Comparison of ENCODE assay signal across 13 mouse cellular contexts in the genomic region with DNA sequence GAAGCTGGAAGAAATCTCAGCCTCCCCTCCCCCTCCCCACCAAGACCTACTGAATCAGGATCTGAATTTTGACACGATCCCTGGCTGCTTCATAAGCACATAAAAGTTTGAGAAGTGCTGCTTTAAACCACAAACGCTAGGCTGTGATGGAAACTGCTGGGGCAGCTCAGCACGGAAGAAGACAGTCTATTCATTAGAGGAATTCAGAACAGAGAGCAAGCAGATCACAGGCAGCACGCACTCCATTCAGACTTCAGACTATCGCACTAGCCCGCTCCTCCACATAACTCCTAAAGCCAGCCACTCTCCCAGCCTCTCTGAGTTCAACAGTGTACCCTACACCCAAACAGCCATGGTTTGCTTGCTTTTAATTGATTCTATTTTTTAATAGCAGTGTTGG. TPM values are rescaled to one million over a fixed set of nuclear protein-coding genes. Genes with fewer than 3 reads are reported as not detected.
A peak's percentile ranks its signal among the peaks of the same experiment; 100 is the strongest.
DNase-seq lines count a peak whose midpoint lies in the region; ATAC-seq and TF ChIP-seq lines count a peak whose summit lies in the region.
"Had no signal": no experiment of that assay in that cellular context is flagged by ENCODE, and none has a peak within 500 bp of the region (broad histone marks: within the 10 kb centered on the region; RNA-seq: fewer than 3 reads in every experiment).

No protein-coding gene starts in this region.

- H3K4me2 ChIP-seq in heart, embryonic 11.5 days, result no peak overlapping the region
- H3K4me2 ChIP-seq in midbrain, embryonic 11.5 days, result peak overlapping the region; percentile 22; the same call in 1 of the 2 replicates
- H3K4me2 ChIP-seq: hindbrain, embryonic 15.5 days; stomach, embryonic 15.5 days had no signal

- no peak for ATAC-seq in heart, embryonic 11.5 days (replicated peaks; ENCODE audit: insufficient number of reproducible peaks, low FRiP score, low TSS enrichment)
- ATAC-seq in midbrain, embryonic 11.5 days (ENCODE audit: low FRiP score), result no peak

- 0 out of 2 replicates have a peak overlapping the region, but pooled peaks have one; percentile 35 for H3K27ac ChIP-seq in heart, embryonic 11.5 days (ENCODE audit: low read depth, low read length)
- H3K27ac ChIP-seq in layer of hippocampus, adult 2 months, result peak overlapping the region; percentile 77
- no peak overlapping the region for H3K27ac ChIP-seq in midbrain, embryonic 11.5 days (ENCODE audit: low read depth, low read length)
- H3K27ac ChIP-seq: hindbrain, embryonic 15.5 days; stomach, embryonic 15.5 days had no signal

- DNase-seq in heart, adult 18-20 months, result no peak
- no peak for DNase-seq in layer of hippocampus, adult 2 months (ENCODE audit: low spot score in 2 of 2)
- DNase-seq in layer of hippocampus, postnatal 10 days (ENCODE audit: low spot score in 2 of 2), result no peak
- peak; percentile 45 for DNase-seq in brain, adult 2 months (ENCODE audit: low read depth, low spot score)
- DNase-seq in midbrain, embryonic 11.5 days (ENCODE audit: low spot score, missing footprints), result peak; percentile 92
- DNase-seq in liver, result no peak
- DNase-seq in layer of hippocampus, adult 9-11 months, result no peak
- DNase-seq: cerebellum, postnatal 36 days; lung, postnatal 36 days had no signal

- peaks cover 24% of the 10 kb centered on the region for H3K4me1 ChIP-seq in heart, embryonic 11.5 days (ENCODE audit: control insufficient read depth, insufficient read depth, low read length)
- peaks cover 27% of the 10 kb centered on the region for H3K4me1 ChIP-seq in midbrain, embryonic 11.5 days (ENCODE audit: control insufficient read depth, insufficient read depth, low read length)

- WGBS in heart, embryonic 11.5 days (ENCODE audit: insufficient replicate concordance), result 53% methylated on average over 6 of the region's 6 CpGs
- WGBS in midbrain, embryonic 11.5 days, result 14% methylated on average over 6 of the region's 6 CpGs

- H3K27me3 ChIP-seq in heart, embryonic 11.5 days (ENCODE audit: control insufficient read depth, insufficient read depth, low read length), result no peaks in the 10 kb centered on the region
- H3K27me3 ChIP-seq in midbrain, embryonic 11.5 days (ENCODE audit: control insufficient read depth, insufficient read depth, low read length), result no peaks in the 10 kb centered on the region
- H3K27me3 ChIP-seq: CH12.LX; hindbrain, embryonic 15.5 days; stomach, embryonic 15.5 days had no signal

- H3K4me3 ChIP-seq in heart, embryonic 11.5 days (ENCODE audit: low read depth, low read length), result no peak overlapping the region
- no peak overlapping the region for H3K4me3 ChIP-seq in layer of hippocampus, adult 2 months
- no peak overlapping the region for H3K4me3 ChIP-seq in midbrain, embryonic 11.5 days (ENCODE audit: low read depth, low read length)
- H3K4me3 ChIP-seq: hindbrain, embryonic 15.5 days; stomach, embryonic 15.5 days had no signal

- TF ChIP-seq CTCF in layer of hippocampus, adult 2 months (conservative IDR thresholded peaks at IDR 0.05), result no peak

- no peaks in the 10 kb centered on the region for H3K9me3 ChIP-seq in heart, embryonic 11.5 days (replicated peaks; ENCODE audit: control insufficient read depth, low read length)
- H3K9me3 ChIP-seq in midbrain, embryonic 11.5 days (ENCODE audit: control insufficient read depth, low read length), result no peaks in the 10 kb centered on the region
- H3K9me3 ChIP-seq: hindbrain, embryonic 15.5 days; stomach, embryonic 15.5 days had no signal

- H3K9ac ChIP-seq in heart, embryonic 11.5 days (ENCODE audit: low read depth, low read length), result no peak overlapping the region
- no peak overlapping the region for H3K9ac ChIP-seq in midbrain, embryonic 11.5 days (ENCODE audit: low read length)
- H3K9ac ChIP-seq: hindbrain, embryonic 15.5 days; stomach, embryonic 15.5 days had no signal

- H3K36me3 ChIP-seq in heart, embryonic 11.5 days (ENCODE audit: control insufficient read depth, insufficient read depth, low read length), result peaks cover 13% of the 10 kb centered on the region
- peaks cover 10% of the 10 kb centered on the region for H3K36me3 ChIP-seq in midbrain, embryonic 11.5 days (ENCODE audit: control insufficient read depth, insufficient read depth, low read length)

RNA-seq across cellular contexts. Expression of a gene that starts 18.2 kb away (rescaled TPM):
- polyA plus RNA-seq in heart, embryonic 11.5 days (2014; fragmentation: Nextera tagmentation; extraction: Ambion mirVana), result 61.8 and 65.6 TPM in 2 replicates
- 10 to 100 TPM; 43.8 to 47.7 TPM for total RNA-seq in heart, adult 18-20 months (2021)
- 100 to 1,000 TPM; 216 to 229 TPM for total RNA-seq in layer of hippocampus, adult 2 months (2021)
- 100 to 1,000 TPM; 201 to 207 TPM for total RNA-seq in layer of hippocampus, postnatal 10 days (2021)
- 35.9 and 39.5 TPM in 2 replicates for polyA plus RNA-seq in midbrain, embryonic 11.5 days (2014; fragmentation: Nextera tagmentation; extraction: Ambion mirVana)

RNA-seq across cellular contexts. Expression of a gene that starts 41.3 kb away (rescaled TPM):
- polyA plus RNA-seq in heart, embryonic 11.5 days (2014; fragmentation: Nextera tagmentation; extraction: Ambion mirVana), result 18.7 and 19.1 TPM in 2 replicates
- 1 to 10 TPM; 6.4 to 8.3 TPM for total RNA-seq in heart, adult 18-20 months (2021)
- 10 to 100 TPM; 20.4 to 20.9 TPM for total RNA-seq in layer of hippocampus, adult 2 months (2021)
- 10 to 100 TPM; 17.9 to 19.4 TPM for total RNA-seq in layer of hippocampus, postnatal 10 days (2021)
- 22.0 and 23.0 TPM in 2 replicates for polyA plus RNA-seq in midbrain, embryonic 11.5 days (2014; fragmentation: Nextera tagmentation; extraction: Ambion mirVana)

Comparison
In these comparisons a context has a peak if more than half of its experiments do, and no peak if none do; other contexts are left out.
1. DNase-seq: peak in brain, adult 2 months (single experiment) and midbrain, embryonic 11.5 days (single experiment); none in heart, adult 18-20 months (0 of 2), layer of hippocampus, adult 2 months (0 of 2), layer of hippocampus, postnatal 10 days (0 of 2), liver (single experiment) and layer of hippocampus, adult 9-11 months (single experiment).
2. RNA of a gene that starts 18.2 kb away (total RNA-seq): 216 to 229 TPM in layer of hippocampus, adult 2 months and 201 to 207 TPM in layer of hippocampus, postnatal 10 days; 43.8 to 47.7 TPM in heart, adult 18-20 months; every median in the first group is over 4 times any median in the second.